Mouse (Mus musculus) stomach, postnatal 0 days (tissue): ENCODE data around the gene Mrpl24. TPM values are rescaled to one million over a fixed set of nuclear protein-coding genes. Genes with fewer than 3 reads are reported as not detected.

Experiments used
- ATAC-seq: fragments of 200-750 bp; cut with Nextera tagmentation; 2 replicates; pipeline ENCODE4 v1.8.0; 2017; ENCODE audit not compliant: low FRiP score, low TSS enrichment
- DNase-seq: peaks from one replicate; pipeline ENCODE4 v3.0.0-alpha.2; 2016; ENCODE audit warnings: low spot score
- H3K27ac ChIP-seq: fragments of 300-500 bp; sonication (generic); replicated peaks from 2 replicates; pipeline ENCODE4 v1.5.1; 2014; ENCODE audit warnings: mild to moderate bottlenecking, control low read depth
- H3K27me3 ChIP-seq: fragments of 300-500 bp; sonication (generic); 2 replicates; pipeline ENCODE4 v1.6.1; 2014; ENCODE audit warnings: low read length; ENCODE audit not compliant: control insufficient read depth, insufficient read depth
- H3K36me3 ChIP-seq: fragments of 300-500 bp; sonication (generic); 2 replicates; pipeline ENCODE4 v1.6.1; 2014; ENCODE audit warnings: low read length, mixed read lengths; ENCODE audit not compliant: control insufficient read depth, insufficient read depth
- H3K4me1 ChIP-seq: fragments of 300-500 bp; sonication (generic); replicated peaks from 2 replicates; pipeline ENCODE4 v1.6.1; 2014; ENCODE audit warnings: antibody characterized with exemption; ENCODE audit not compliant: control insufficient read depth, insufficient read depth
- H3K4me2 ChIP-seq: fragments of 300-500 bp; sonication (generic); replicated peaks from 2 replicates; pipeline ENCODE4 v1.6.1; 2014; ENCODE audit warnings: low read depth, mild to moderate bottlenecking, control low read depth, moderate library complexity
- H3K4me3 ChIP-seq: fragments of 300-500 bp; sonication (generic); 2 replicates; pipeline ENCODE4 v1.5.1; 2014; ENCODE audit warnings: low read depth, low read length, control low read depth
- H3K9ac ChIP-seq: fragments of 300-500 bp; sonication (generic); 2 replicates; pipeline ENCODE4 v1.6.1; 2014; ENCODE audit warnings: mild to moderate bottlenecking, low read length, control low read depth, mixed read lengths
- H3K9me3 ChIP-seq: fragments of 300-500 bp; sonication (generic); 2 replicates; pipeline ENCODE4 v1.6.1; 2016; ENCODE audit warnings: low read length; ENCODE audit not compliant: control insufficient read depth
- CTCF ChIP-seq: IDR thresholded peaks from 2 replicates; pipeline ENCODE4 v1.5.1; 2016; ENCODE audit warnings: antibody characterized with exemption, low read depth, mild to moderate bottlenecking, moderate library complexity
- EP300 ChIP-seq: optimal IDR thresholded peaks from 2 replicates; pipeline ENCODE3; 2016; ENCODE audit warnings: antibody characterized with exemption
- WGBS: fragments of 180-500 bp; shearing (Covaris S2); extraction: QIAGEN DNeasy Blood & Tissue Kit; methylation state at CpG from one replicate; pipeline ENCODE4 v1.1.7; 2014; 5-methylcytosine and 5-hydroxymethylcytosine counted together
- polyA plus RNA-seq: library from polyadenylated mRNA; unstranded; fragments of >200 nt; fragmentation: Nextera tagmentation; extraction: Ambion mirVana; gene quantifications from 2 replicates; pipeline ENCODE4 v1.2.1, GENCODE M21; 2015

The Mrpl24 gene
- polyA plus RNA-seq, 1 experiment from 2014 or later: 61.4 TPM

- H3K4me3 ChIP-seq: peak overlapping the region; percentile 50
- ATAC-seq (no peak), DNase-seq (no peak)
- H3K4me1 ChIP-seq: no peaks in the 10 kb centered on the region
- H3K27ac ChIP-seq: no peak overlapping the region
- no peaks in the 10 kb centered on the region for H3K27me3 ChIP-seq
- no peak for TF ChIP-seq EP300
- TF ChIP-seq CTCF: no peak
- H3K9me3 ChIP-seq: no peaks in the 10 kb centered on the region
- H3K4me2 ChIP-seq: peak overlapping the region; percentile 76
- peak overlapping the region; percentile 63; the same call in 1 of the 2 replicates for H3K9ac ChIP-seq
- 29% methylated on average over 8 of the region's 8 CpGs for WGBS
- no peaks in the 10 kb centered on the region; the same call in 1 of the 2 replicates for H3K36me3 ChIP-seq
Observed at GRCm38 (mm10) chr3:87972203-87972664, 52.9 kb downstream of the Mrpl24 start.

- DNase-seq: no peak
- WGBS: 35% methylated on average over 5 of the region's 5 CpGs
- H3K4me2 ChIP-seq: peak overlapping the region; percentile 76
- H3K27ac ChIP-seq: no peak overlapping the region
- no peak for ATAC-seq
- H3K27me3 ChIP-seq: no peaks in the 10 kb centered on the region
- TF ChIP-seq EP300 (no peak), CTCF (no peak)
- no peaks in the 10 kb centered on the region for H3K9me3 ChIP-seq
- H3K4me3 ChIP-seq: peak overlapping the region; percentile 50
- no peaks in the 10 kb centered on the region for H3K4me1 ChIP-seq
- no peaks in the 10 kb centered on the region; the same call in 1 of the 2 replicates for H3K36me3 ChIP-seq
- peak overlapping the region; percentile 48 for H3K9ac ChIP-seq
Observed at GRCm38 (mm10) chr3:87972776-87973175, 53.5 kb downstream of the Mrpl24 start.

Other genes starting within 250 kb of the Mrpl24 start
- 0.29 and 0.38 TPM in 2 replicates for gene Lrrc71, start 170.9 kb upstream of the Mrpl24 start, polyA plus RNA-seq
- 0.39 and 0.41 TPM in 2 replicates for gene Ntrk1, start 124.3 kb upstream of the Mrpl24 start, polyA plus RNA-seq
- 0.18 and 0.19 TPM in 2 replicates for gene Insrr, start 122.6 kb upstream of the Mrpl24 start, polyA plus RNA-seq
- 6.1 and 6.8 TPM in 2 replicates for gene Pear1, start 95.2 kb upstream of the Mrpl24 start, polyA plus RNA-seq
- 0.08 and 0.11 TPM in 2 replicates for gene Sh2d2a, start 72.8 kb upstream of the Mrpl24 start, polyA plus RNA-seq
- 7.1 and 8.0 TPM in 2 replicates for gene Prcc, start 33.9 kb upstream of the Mrpl24 start, polyA plus RNA-seq
- 165 and 168 TPM in 2 replicates for gene Hdgf, start 13.2 kb upstream of the Mrpl24 start, polyA plus RNA-seq
- 20.2 and 21.5 TPM in 2 replicates for gene Isg20l2, start 10.8 kb downstream of the Mrpl24 start, polyA plus RNA-seq
- gene Rrnad1, start 11.2 kb downstream of the Mrpl24 start, polyA plus RNA-seq: 7.1 and 7.6 TPM in 2 replicates
- 40.4 and 44.3 TPM in 2 replicates for gene Crabp2, start 29.2 kb downstream of the Mrpl24 start, polyA plus RNA-seq
- gene Nes, start 51.6 kb downstream of the Mrpl24 start, polyA plus RNA-seq: 5.3 and 5.7 TPM in 2 replicates
- 0.08 and 0.18 TPM in 2 replicates for gene Bcan, start 80.7 kb downstream of the Mrpl24 start, polyA plus RNA-seq
- gene Hapln2, start 108.1 kb downstream of the Mrpl24 start, polyA plus RNA-seq: not detected in 2 replicates
- 17.4 and 19.2 TPM in 2 replicates for gene Gpatch4, start 123.6 kb downstream of the Mrpl24 start, polyA plus RNA-seq
- 134 and 142 TPM in 2 replicates for gene Naxe, start 139.0 kb downstream of the Mrpl24 start, polyA plus RNA-seq
- not detected in 2 replicates for gene Ttc24, start 158.8 kb downstream of the Mrpl24 start, polyA plus RNA-seq
- gene Iqgap3, start 162.5 kb downstream of the Mrpl24 start, polyA plus RNA-seq: 3.8 and 4.5 TPM in 2 replicates
- gene Mef2d, start 222.9 kb downstream of the Mrpl24 start, polyA plus RNA-seq: 10.6 and 13.0 TPM in 2 replicates